Mouse (Mus musculus) stomach, embryonic 15.5 days (tissue): ENCODE results near the gene Ctnna2. TPM values are rescaled to one million over a fixed set of nuclear protein-coding genes. Genes with fewer than 3 reads are reported as not detected.

Experiments used
- ATAC-seq: fragments of 200-750 bp; cut with Nextera tagmentation; 2 replicates; pipeline ENCODE4 v1.8.0; 2017; ENCODE audit warnings: low read depth, moderate number of reproducible peaks, moderate TSS enrichment; ENCODE audit not compliant: insufficient read depth, low FRiP score
- H3K27ac ChIP-seq: fragments of 300-500 bp; sonication (generic); 2 replicates; pipeline ENCODE4 v1.5.1; 2015; ENCODE audit warnings: mild to moderate bottlenecking, inconsistent platforms
- H3K27me3 ChIP-seq: fragments of 300-500 bp; sonication (generic); replicated peaks from 2 replicates; pipeline ENCODE4 v1.6.1; 2015; ENCODE audit warnings: inconsistent platforms
- H3K36me3 ChIP-seq: fragments of 300-500 bp; sonication (generic); 2 replicates; pipeline ENCODE4 v1.6.1; 2015; ENCODE audit warnings: inconsistent platforms
- H3K4me1 ChIP-seq: fragments of 300-500 bp; sonication (generic); 2 replicates; pipeline ENCODE4 v1.6.1; 2015; ENCODE audit warnings: inconsistent platforms
- H3K4me2 ChIP-seq: fragments of 300-500 bp; sonication (generic); 2 replicates; pipeline ENCODE4 v1.6.1; 2015; ENCODE audit warnings: mild to moderate bottlenecking, inconsistent platforms
- H3K4me3 ChIP-seq: fragments of 300-500 bp; sonication (generic); replicated peaks from 2 replicates; pipeline ENCODE4 v1.5.1; 2015; ENCODE audit warnings: inconsistent platforms
- H3K9ac ChIP-seq: fragments of 300-500 bp; sonication (generic); 2 replicates; pipeline ENCODE4 v1.6.1; 2015; ENCODE audit warnings: inconsistent platforms
- H3K9me3 ChIP-seq: fragments of 300-500 bp; sonication (generic); 2 replicates; pipeline ENCODE4 v1.6.1; 2016; ENCODE audit warnings: inconsistent platforms
- WGBS: fragments of 180-500 bp; shearing (Covaris S2); methylation state at CpG from one replicate; pipeline ENCODE4 v1.1.7; 2015; 5-methylcytosine and 5-hydroxymethylcytosine counted together
- polyA plus RNA-seq: library from polyadenylated mRNA; unstranded; fragments of >200 nt; fragmentation: Nextera tagmentation; extraction: Ambion mirVana; gene quantifications from 2 replicates; pipeline ENCODE4 v1.2.1, GENCODE M21; 2015

Ctnna2 gene
- polyA plus RNA-seq, 1 experiment from 2014 or later: 7.2 TPM

DNA sequence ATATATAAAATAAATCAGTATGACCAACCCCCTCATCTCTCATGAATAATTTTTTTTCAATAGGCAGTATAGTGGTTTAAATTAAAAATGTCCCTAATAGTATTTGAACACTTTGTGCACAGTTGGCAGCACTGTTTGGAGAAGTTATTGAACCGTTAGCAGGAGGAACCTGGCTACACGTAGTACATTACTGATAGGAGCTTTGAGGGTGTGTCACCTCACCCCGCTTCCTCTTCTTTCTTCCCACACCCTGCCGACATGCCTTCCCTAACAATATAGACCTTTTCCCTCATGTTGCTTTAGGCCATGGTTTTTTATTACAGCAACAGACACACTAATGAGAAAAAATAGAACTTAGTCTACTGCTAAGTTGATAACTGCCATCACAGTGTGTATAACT lies 1071.4 kb downstream of the Ctnna2 start:
- no peaks in the 10 kb centered on the region for H3K4me1 ChIP-seq
- H3K4me3 ChIP-seq: no peak overlapping the region
- H3K4me2 ChIP-seq: no peak overlapping the region
- H3K36me3 ChIP-seq: no peaks in the 10 kb centered on the region
- no peaks in the 10 kb centered on the region for H3K9me3 ChIP-seq
- 67% methylated on average over 4 of the region's 4 CpGs for WGBS
- no peak for ATAC-seq
- H3K9ac ChIP-seq: no peak overlapping the region
- no peaks in the 10 kb centered on the region for H3K27me3 ChIP-seq
- no peak overlapping the region for H3K27ac ChIP-seq

- no peak overlapping the region for H3K4me2 ChIP-seq
- H3K9ac ChIP-seq: no peak overlapping the region
- no peak overlapping the region for H3K4me3 ChIP-seq
- no peaks in the 10 kb centered on the region for H3K9me3 ChIP-seq
- 91% methylated on average over 1 of the region's 1 CpGs for WGBS
- H3K27ac ChIP-seq: no peak overlapping the region
- H3K36me3 ChIP-seq: no peaks in the 10 kb centered on the region
- ATAC-seq: no peak
- H3K4me1 ChIP-seq: no peaks in the 10 kb centered on the region
- H3K27me3 ChIP-seq: no peaks in the 10 kb centered on the region
Measured at GRCm38 (mm10) chr6:76897156-76897555, 1082.3 kb downstream of the Ctnna2 start.
